Mouse (Mus musculus) embryo, embryonic 10.5 days (tissue): ENCODE data around the gene Morc4.

Source experiments
- DNase-seq: peaks from one replicate; pipeline ENCODE4 v3.0.0-alpha.2; 2015; ENCODE audit warnings: low spot score

Gene Morc4

GRCm38 (mm10) chrX:139870938-139871791 is at the start of gene Morc4:
TSS of gene Morc4 (minus strand) at chrX:139871677.
- DNase-seq: peak; percentile 78

- DNase-seq: no peak
These were observed 49.1 kb upstream of the Morc4 start for GRCm38 (mm10) chrX:139920572-139920971.

GRCm38 (mm10) chrX:139891387-139891786 is 19.9 kb upstream of the Morc4 start:
- DNase-seq: no peak

- DNase-seq: no peak
These were observed 11.7 kb upstream of the Morc4 start for GRCm38 (mm10) chrX:139883221-139883620.

GRCm38 (mm10) chrX:139877936-139878335 is 6.5 kb upstream of the Morc4 start:
- peak; percentile 2 for DNase-seq

- no peak for DNase-seq
These were observed 5.6 kb upstream of the Morc4 start for GRCm38 (mm10) chrX:139877105-139877504.

- DNase-seq: peak; percentile 47
These were observed 1.2 kb downstream of the Morc4 start for GRCm38 (mm10) chrX:139870300-139870711.

- DNase-seq: no peak
These were observed 12.1 kb downstream of the Morc4 start for GRCm38 (mm10) chrX:139859402-139859801.

- DNase-seq: no peak
These were observed 16.7 kb downstream of the Morc4 start for GRCm38 (mm10) chrX:139854795-139855194.

GRCm38 (mm10) chrX:139841091-139841490 is 30.4 kb downstream of the Morc4 start:
- DNase-seq: no peak

- peak; percentile 6 for DNase-seq
These were observed 32.4 kb downstream of the Morc4 start for GRCm38 (mm10) chrX:139839057-139839456.

GRCm38 (mm10) chrX:139832464-139832863 is 39.0 kb downstream of the Morc4 start:
- peak; percentile 79 for DNase-seq

- DNase-seq: no peak
These were observed 42.9 kb downstream of the Morc4 start for GRCm38 (mm10) chrX:139828363-139829092.

- DNase-seq: no peak
These were observed 44.6 kb downstream of the Morc4 start for GRCm38 (mm10) chrX:139826926-139827325.

- DNase-seq: no peak
These were observed 46.1 kb downstream of the Morc4 start for GRCm38 (mm10) chrX:139825402-139825801.

- DNase-seq: no peak
These were observed 56.3 kb downstream of the Morc4 start for GRCm38 (mm10) chrX:139815201-139815600.

- DNase-seq: no peak
These were observed 57.4 kb downstream of the Morc4 start for GRCm38 (mm10) chrX:139814018-139814635.

GRCm38 (mm10) chrX:139813299-139814002 is 58.0 kb downstream of the Morc4 start:
- no peak for DNase-seq

GRCm38 (mm10) chrX:139812636-139813298 is 58.7 kb downstream of the Morc4 start:
- DNase-seq: peak; percentile 15

- DNase-seq: no peak
These were observed 63.0 kb downstream of the Morc4 start for GRCm38 (mm10) chrX:139808501-139808900.

GRCm38 (mm10) chrX:139808085-139808484 is 63.4 kb downstream of the Morc4 start:
- peak; percentile 15 for DNase-seq
